Mouse (Mus musculus) lung, adult 2 months (tissue): ENCODE data around the gene Dclre1b.

ENCODE experiments used
- CTCF ChIP-seq: fragments of 200-500 bp; IDR thresholded peaks from 2 replicates; pipeline ENCODE4 v1.5.1; 2011; ENCODE audit warnings: mild to moderate bottlenecking, low read length, control low read depth; ENCODE audit not compliant: insufficient read depth
- POLR2A ChIP-seq: fragments of 200-500 bp; IDR thresholded peaks from 2 replicates; pipeline ENCODE4 v1.6.1; 2011; ENCODE audit warnings: low read depth, mild to moderate bottlenecking, control low read depth, low read length, borderline replicate concordance; ENCODE audit errors: extremely low read depth

GRCm38 (mm10) chr3:103809799-103810150 lies 531 bp upstream of the Dclre1b start:
- TF ChIP-seq CTCF, result no peak
- TF ChIP-seq POLR2A, result no peak; the same call in 1 of the 2 replicates
